Mouse (Mus musculus): Measurements from ENCODE around the gene Rbfox2. TPM values are rescaled to one million over a fixed set of nuclear protein-coding genes. Genes with fewer than 3 reads are reported as not detected.

Rbfox2 gene
- polyA plus RNA-seq, 1 experiment from 2014 or later = 81.9 TPM

DNA sequence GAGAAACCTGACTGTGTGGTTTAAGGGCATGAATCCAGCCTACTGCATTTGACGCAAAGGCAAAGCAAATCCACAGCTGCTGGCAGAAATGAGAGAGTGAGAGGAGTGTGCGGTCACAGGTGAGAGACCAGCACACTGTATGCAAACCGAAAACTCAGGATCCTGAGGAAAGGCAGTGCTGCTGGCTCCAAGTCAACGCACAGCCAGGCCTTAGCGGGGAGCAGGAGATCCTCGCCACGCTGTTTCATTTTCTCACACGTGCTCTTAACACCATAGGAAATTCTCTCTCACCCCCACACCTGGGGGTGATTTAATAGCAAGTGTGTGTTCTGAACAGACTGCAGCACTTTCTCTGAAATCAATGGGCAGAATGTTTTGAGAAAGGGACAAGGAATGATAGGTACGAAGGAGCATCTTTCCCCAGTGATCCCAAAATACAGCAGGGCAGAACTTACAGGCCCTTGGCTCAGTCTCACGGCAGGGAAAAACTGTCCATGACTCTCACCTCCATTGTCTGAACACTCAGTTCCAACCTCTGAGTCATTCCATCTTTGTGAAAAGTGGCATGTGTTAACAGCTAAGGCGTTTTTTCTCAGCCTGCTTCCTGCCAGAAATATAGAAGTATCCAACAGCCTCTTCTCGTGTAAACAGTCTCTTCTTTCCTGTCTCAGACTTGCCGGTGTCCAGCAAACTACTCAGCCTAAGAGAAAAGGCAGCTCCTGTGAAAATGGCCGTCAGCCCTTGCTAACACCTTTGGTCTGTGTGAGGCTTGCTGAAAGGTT is 114.5 kb downstream of the Rbfox2 start:
- H3K36me3 ChIP-seq (replicated peaks; ENCODE audit: control insufficient read depth, insufficient read depth, low read depth, low read length) = no peaks in the 10 kb centered on the region
- DNase-seq (ENCODE audit: low spot score) (no peak), ATAC-seq (replicated peaks; ENCODE audit: insufficient number of reproducible peaks, low FRiP score, low TSS enrichment, low read depth) (no peak)
- 78% methylated on average over 14 of the region's 14 CpGs for WGBS
- H3K9me3 ChIP-seq (replicated peaks; ENCODE audit: control insufficient read depth, low read length) = no peaks in the 10 kb centered on the region
- no peak overlapping the region for H3K9ac ChIP-seq (replicated peaks; ENCODE audit: low read length)
- H3K4me2 ChIP-seq (ENCODE audit: low read depth, low read length) = no peak overlapping the region
- H3K4me1 ChIP-seq (ENCODE audit: control insufficient read depth, insufficient read depth, low read length) = no peaks in the 10 kb centered on the region
- H3K4me3 ChIP-seq (ENCODE audit: low read depth, low read length) = no peak overlapping the region
- H3K27ac ChIP-seq (replicated peaks; ENCODE audit: low read depth, low read length) = no peak overlapping the region
- no peaks in the 10 kb centered on the region for H3K27me3 ChIP-seq (ENCODE audit: control insufficient read depth, insufficient read depth, low read length)

- ATAC-seq (replicated peaks; ENCODE audit: insufficient number of reproducible peaks, low FRiP score, low TSS enrichment, low read depth) (no peak), DNase-seq (ENCODE audit: low spot score) (no peak)
- 100% methylated on average over 1 of the region's 1 CpGs for WGBS
- Histone ChIP-seq H3K4me3 (ENCODE audit: low read depth, low read length) (no peak overlapping the region), H3K36me3 (replicated peaks; ENCODE audit: control insufficient read depth, insufficient read depth, low read depth, low read length) (no peaks in the 10 kb centered on the region), H3K4me1 (ENCODE audit: control insufficient read depth, insufficient read depth, low read length) (no peaks in the 10 kb centered on the region), H3K27ac (replicated peaks; ENCODE audit: low read depth, low read length) (no peak overlapping the region), H3K9me3 (replicated peaks; ENCODE audit: control insufficient read depth, low read length) (no peaks in the 10 kb centered on the region), H3K4me2 (ENCODE audit: low read depth, low read length) (no peak overlapping the region), H3K27me3 (ENCODE audit: control insufficient read depth, insufficient read depth, low read length) (no peaks in the 10 kb centered on the region), H3K9ac (replicated peaks; ENCODE audit: low read length) (no peak overlapping the region)
Measured at GRCm38 (mm10) chr15:77186096-77186495, 120.7 kb downstream of the Rbfox2 start.

DNA sequence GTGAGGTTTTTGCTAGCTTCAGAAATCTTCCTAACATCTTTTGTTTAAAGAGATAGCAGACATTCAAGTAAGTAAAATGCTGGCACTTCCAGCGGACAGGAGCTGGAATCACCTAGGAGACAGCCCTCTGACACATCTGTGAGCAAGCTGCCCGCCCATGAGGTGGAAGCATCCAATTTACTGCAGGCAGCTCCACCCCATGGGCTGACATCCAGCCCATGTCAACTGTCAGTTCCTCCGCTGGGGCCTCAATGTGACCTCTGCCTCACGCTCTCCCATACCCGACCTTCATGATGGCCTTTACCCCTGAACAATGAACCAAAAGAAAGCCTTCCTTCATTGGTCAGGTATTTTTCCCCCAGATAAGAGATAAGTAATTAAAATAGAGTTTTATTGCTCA is 121.2 kb downstream of the Rbfox2 start:
- Histone ChIP-seq H3K9me3 (replicated peaks; ENCODE audit: control insufficient read depth, low read length) (no peaks in the 10 kb centered on the region), H3K4me3 (ENCODE audit: low read depth, low read length) (no peak overlapping the region), H3K9ac (replicated peaks; ENCODE audit: low read length) (no peak overlapping the region), H3K27ac (replicated peaks; ENCODE audit: low read depth, low read length) (no peak overlapping the region), H3K36me3 (replicated peaks; ENCODE audit: control insufficient read depth, insufficient read depth, low read depth, low read length) (no peaks in the 10 kb centered on the region), H3K4me2 (ENCODE audit: low read depth, low read length) (no peak overlapping the region), H3K4me1 (ENCODE audit: control insufficient read depth, insufficient read depth, low read length) (no peaks in the 10 kb centered on the region), H3K27me3 (ENCODE audit: control insufficient read depth, insufficient read depth, low read length) (no peaks in the 10 kb centered on the region)
- DNase-seq (ENCODE audit: low spot score) (no peak), ATAC-seq (replicated peaks; ENCODE audit: insufficient number of reproducible peaks, low FRiP score, low TSS enrichment, low read depth) (no peak)
- 33% methylated on average over 5 of the region's 5 CpGs for WGBS

GRCm38 (mm10) chr15:77182800-77183199 is 124.0 kb downstream of the Rbfox2 start:
- H3K27me3 ChIP-seq (ENCODE audit: control insufficient read depth, insufficient read depth, low read length) = no peaks in the 10 kb centered on the region
- no peaks in the 10 kb centered on the region for H3K9me3 ChIP-seq (replicated peaks; ENCODE audit: control insufficient read depth, low read length)
- H3K4me3 ChIP-seq (ENCODE audit: low read depth, low read length) = no peak overlapping the region
- DNase-seq (ENCODE audit: low spot score) (no peak), ATAC-seq (replicated peaks; ENCODE audit: insufficient number of reproducible peaks, low FRiP score, low TSS enrichment, low read depth) (no peak)
- 58% methylated on average over 5 of the region's 5 CpGs for WGBS
- no peak overlapping the region for H3K27ac ChIP-seq (replicated peaks; ENCODE audit: low read depth, low read length)
- no peak overlapping the region for H3K9ac ChIP-seq (replicated peaks; ENCODE audit: low read length)
- no peak overlapping the region for H3K4me2 ChIP-seq (ENCODE audit: low read depth, low read length)
- H3K4me1 ChIP-seq (ENCODE audit: control insufficient read depth, insufficient read depth, low read length) = no peaks in the 10 kb centered on the region
- no peaks in the 10 kb centered on the region for H3K36me3 ChIP-seq (replicated peaks; ENCODE audit: control insufficient read depth, insufficient read depth, low read depth, low read length)

GRCm38 (mm10) chr15:77174018-77174417 is 132.8 kb downstream of the Rbfox2 start:
- 81% methylated on average over 5 of the region's 5 CpGs for WGBS
- ATAC-seq (replicated peaks; ENCODE audit: insufficient number of reproducible peaks, low FRiP score, low TSS enrichment, low read depth) (no peak), DNase-seq (ENCODE audit: low spot score) (no peak)
- Histone ChIP-seq H3K27me3 (ENCODE audit: control insufficient read depth, insufficient read depth, low read length) (no peaks in the 10 kb centered on the region), H3K36me3 (replicated peaks; ENCODE audit: control insufficient read depth, insufficient read depth, low read depth, low read length) (no peaks in the 10 kb centered on the region), H3K4me1 (ENCODE audit: control insufficient read depth, insufficient read depth, low read length) (no peaks in the 10 kb centered on the region), H3K4me3 (ENCODE audit: low read depth, low read length) (no peak overlapping the region), H3K9ac (replicated peaks; ENCODE audit: low read length) (no peak overlapping the region), H3K4me2 (ENCODE audit: low read depth, low read length) (no peak overlapping the region), H3K27ac (replicated peaks; ENCODE audit: low read depth, low read length) (no peak overlapping the region), H3K9me3 (replicated peaks; ENCODE audit: control insufficient read depth, low read length) (no peaks in the 10 kb centered on the region)

DNA sequence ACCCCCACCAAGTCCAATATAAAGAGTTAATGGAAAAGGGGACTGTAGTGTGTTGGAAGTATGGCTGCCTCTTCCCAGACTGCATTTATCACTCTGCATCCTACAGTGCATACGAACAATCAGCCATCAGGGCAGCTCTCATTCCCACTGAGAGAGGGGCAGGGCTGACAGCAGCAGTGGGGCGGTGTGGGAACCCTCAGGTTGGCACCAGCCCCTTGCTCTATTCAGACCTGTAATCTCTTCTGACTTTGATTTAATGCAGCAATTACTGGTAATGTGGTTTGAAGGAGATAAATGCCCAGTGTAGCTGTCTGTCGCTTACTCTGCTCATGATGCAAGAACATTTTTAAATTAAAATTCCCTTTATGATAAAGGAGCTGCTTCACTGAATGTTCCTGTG is 134.4 kb downstream of the Rbfox2 start:
- WGBS = 78% methylated on average over 3 of the region's 3 CpGs
- H3K36me3 ChIP-seq (replicated peaks; ENCODE audit: control insufficient read depth, insufficient read depth, low read depth, low read length) = no peaks in the 10 kb centered on the region
- H3K4me2 ChIP-seq (ENCODE audit: low read depth, low read length) = no peak overlapping the region
- no peaks in the 10 kb centered on the region for H3K9me3 ChIP-seq (replicated peaks; ENCODE audit: control insufficient read depth, low read length)
- H3K27ac ChIP-seq (replicated peaks; ENCODE audit: low read depth, low read length) = no peak overlapping the region
- no peaks in the 10 kb centered on the region for H3K27me3 ChIP-seq (ENCODE audit: control insufficient read depth, insufficient read depth, low read length)
- no peak overlapping the region for H3K9ac ChIP-seq (replicated peaks; ENCODE audit: low read length)
- no peak for ATAC-seq (replicated peaks; ENCODE audit: insufficient number of reproducible peaks, low FRiP score, low TSS enrichment, low read depth)
- H3K4me3 ChIP-seq (ENCODE audit: low read depth, low read length) = no peak overlapping the region
- DNase-seq (ENCODE audit: low spot score) = no peak
- no peaks in the 10 kb centered on the region for H3K4me1 ChIP-seq (ENCODE audit: control insufficient read depth, insufficient read depth, low read length)

DNA sequence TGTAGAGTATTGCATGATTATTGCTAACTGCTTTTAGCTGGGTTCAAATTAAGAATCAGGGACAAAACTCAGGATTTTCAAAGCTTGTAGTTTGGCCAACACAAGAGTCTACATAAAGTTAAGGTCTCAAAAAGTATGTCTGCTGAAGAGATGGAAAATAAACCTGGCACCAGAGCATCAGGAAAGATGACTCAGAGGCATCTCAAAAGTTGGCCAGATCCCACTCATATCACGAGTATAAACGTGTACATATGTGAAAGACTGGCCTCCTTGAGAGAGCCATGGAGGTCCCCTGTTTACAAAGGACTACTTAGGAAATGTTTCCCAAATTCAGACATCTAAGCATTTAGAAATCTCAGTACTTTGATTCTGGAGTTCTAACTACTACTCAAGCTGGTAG is 138.0 kb downstream of the Rbfox2 start:
- H3K4me3 ChIP-seq (ENCODE audit: low read depth, low read length) = no peak overlapping the region
- no peaks in the 10 kb centered on the region for H3K27me3 ChIP-seq (ENCODE audit: control insufficient read depth, insufficient read depth, low read length)
- H3K4me2 ChIP-seq (ENCODE audit: low read depth, low read length) = no peak overlapping the region
- H3K36me3 ChIP-seq (replicated peaks; ENCODE audit: control insufficient read depth, insufficient read depth, low read depth, low read length) = no peaks in the 10 kb centered on the region
- DNase-seq (ENCODE audit: low spot score) (no peak), ATAC-seq (replicated peaks; ENCODE audit: insufficient number of reproducible peaks, low FRiP score, low TSS enrichment, low read depth) (no peak)
- no peaks in the 10 kb centered on the region for H3K4me1 ChIP-seq (ENCODE audit: control insufficient read depth, insufficient read depth, low read length)
- WGBS = 88% methylated on average over 2 of the region's 2 CpGs
- no peak overlapping the region for H3K27ac ChIP-seq (replicated peaks; ENCODE audit: low read depth, low read length)
- no peaks in the 10 kb centered on the region for H3K9me3 ChIP-seq (replicated peaks; ENCODE audit: control insufficient read depth, low read length)
- no peak overlapping the region for H3K9ac ChIP-seq (replicated peaks; ENCODE audit: low read length)

GRCm38 (mm10) chr15:77166225-77166732 is 140.5 kb downstream of the Rbfox2 start:
- DNase-seq (ENCODE audit: low spot score) (no peak), ATAC-seq (replicated peaks; ENCODE audit: insufficient number of reproducible peaks, low FRiP score, low TSS enrichment, low read depth) (no peak)
- Histone ChIP-seq H3K4me3 (ENCODE audit: low read depth, low read length) (no peak overlapping the region), H3K27ac (replicated peaks; ENCODE audit: low read depth, low read length) (no peak overlapping the region), H3K4me1 (ENCODE audit: control insufficient read depth, insufficient read depth, low read length) (no peaks in the 10 kb centered on the region), H3K4me2 (ENCODE audit: low read depth, low read length) (no peak overlapping the region), H3K36me3 (replicated peaks; ENCODE audit: control insufficient read depth, insufficient read depth, low read depth, low read length) (no peaks in the 10 kb centered on the region), H3K27me3 (ENCODE audit: control insufficient read depth, insufficient read depth, low read length) (no peaks in the 10 kb centered on the region), H3K9me3 (replicated peaks; ENCODE audit: control insufficient read depth, low read length) (no peaks in the 10 kb centered on the region), H3K9ac (replicated peaks; ENCODE audit: low read length) (no peak overlapping the region)
- 85% methylated on average over 1 of the region's 1 CpGs for WGBS

All from embryonic facial prominence, embryonic 11.5 days (tissue).